Mouse (Mus musculus) frontal cortex, postnatal 14 days (tissue): ENCODE results near the gene Slc44a3.

Source experiments
- DNase-seq, 2 experiments: peaks; one replicate each; pipeline ENCODE4 v3.0.0; 2022; ENCODE audit warnings: low spot score in 2 of 2

The Slc44a3 gene

DNA sequence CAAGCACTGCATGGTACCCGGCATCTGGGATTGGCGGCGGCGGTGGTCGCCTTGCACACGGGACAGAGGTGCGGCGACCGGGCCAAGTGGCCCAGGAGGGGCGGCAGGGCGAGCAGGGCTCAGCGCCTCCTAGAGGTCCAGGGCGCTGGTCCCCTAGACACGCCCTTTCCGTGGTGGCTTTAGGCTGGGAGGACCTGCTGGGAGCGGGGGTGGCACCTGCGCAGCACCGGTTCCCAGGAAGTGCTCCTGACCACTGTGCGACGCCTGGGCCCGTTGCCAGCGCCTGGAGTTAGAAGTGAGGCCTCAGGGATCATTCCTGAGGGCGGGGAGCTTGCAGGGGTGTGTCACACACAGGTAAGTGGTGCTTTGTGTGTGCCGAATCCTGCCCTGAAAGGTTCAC is at the start of gene Slc44a3:
Gene Slc44a3 (minus strand): TSS at position 229 of the 400 bp plus-strand sequence.
- DNase-seq, result no peak

DNA sequence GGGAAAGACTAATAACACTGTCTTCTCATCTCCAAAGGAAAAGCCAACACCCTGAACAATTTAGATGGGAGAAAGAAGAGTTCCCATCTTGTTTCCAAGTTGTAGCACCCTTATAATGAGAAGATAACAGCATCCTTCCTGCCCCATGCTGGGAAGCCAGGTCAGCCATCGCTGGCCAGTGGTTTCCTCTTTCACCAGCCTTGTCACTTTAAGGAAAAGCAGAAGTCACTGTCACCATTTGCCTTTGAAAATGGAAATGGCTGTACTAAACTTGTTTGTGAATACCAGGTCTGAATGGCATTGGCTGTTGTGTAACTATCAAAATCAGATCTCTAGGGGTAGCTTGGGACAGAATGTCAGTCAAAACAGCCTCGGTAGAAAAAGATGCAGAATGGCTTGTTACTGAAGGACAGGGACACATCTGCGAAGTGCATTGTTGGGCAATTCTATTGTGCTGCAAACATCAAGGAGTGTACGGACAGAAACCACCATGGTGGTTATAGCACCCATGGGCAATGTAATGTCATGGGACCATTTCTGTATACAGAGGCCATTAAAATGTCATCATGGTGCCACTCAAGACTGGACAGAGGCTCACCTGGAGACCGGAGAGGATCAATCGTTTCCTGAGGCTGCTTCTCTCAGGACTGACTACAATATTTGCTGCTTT is 47.8 kb upstream of the Slc44a3 start:
- no peak for DNase-seq

- no peak for DNase-seq
Measured at GRCm38 (mm10) chr3:121579402-121579801, 47.2 kb upstream of the Slc44a3 start.

DNA sequence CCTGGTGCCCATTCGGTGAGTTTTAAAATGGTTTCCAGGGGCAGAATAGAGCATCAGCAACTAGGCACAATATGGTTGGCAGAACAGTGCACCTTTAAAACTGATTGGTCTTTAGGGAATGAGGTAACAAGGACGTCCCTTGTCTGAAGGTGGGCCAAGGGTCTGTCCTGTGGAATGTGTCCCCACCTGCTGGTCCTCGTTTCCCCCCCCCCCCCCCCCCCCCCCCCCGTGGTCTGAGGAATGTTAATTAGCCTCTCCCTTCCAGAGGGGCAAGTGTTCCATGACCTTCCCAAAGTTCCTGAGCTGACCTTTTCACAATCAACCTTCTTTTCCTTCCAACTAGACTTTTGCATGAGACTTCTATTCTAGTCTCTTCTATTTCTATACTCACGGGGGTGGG is 46.5 kb upstream of the Slc44a3 start:
- DNase-seq, result no peak

GRCm38 (mm10) chr3:121577641-121578040 is 45.4 kb upstream of the Slc44a3 start:
- no peak for DNase-seq

DNA sequence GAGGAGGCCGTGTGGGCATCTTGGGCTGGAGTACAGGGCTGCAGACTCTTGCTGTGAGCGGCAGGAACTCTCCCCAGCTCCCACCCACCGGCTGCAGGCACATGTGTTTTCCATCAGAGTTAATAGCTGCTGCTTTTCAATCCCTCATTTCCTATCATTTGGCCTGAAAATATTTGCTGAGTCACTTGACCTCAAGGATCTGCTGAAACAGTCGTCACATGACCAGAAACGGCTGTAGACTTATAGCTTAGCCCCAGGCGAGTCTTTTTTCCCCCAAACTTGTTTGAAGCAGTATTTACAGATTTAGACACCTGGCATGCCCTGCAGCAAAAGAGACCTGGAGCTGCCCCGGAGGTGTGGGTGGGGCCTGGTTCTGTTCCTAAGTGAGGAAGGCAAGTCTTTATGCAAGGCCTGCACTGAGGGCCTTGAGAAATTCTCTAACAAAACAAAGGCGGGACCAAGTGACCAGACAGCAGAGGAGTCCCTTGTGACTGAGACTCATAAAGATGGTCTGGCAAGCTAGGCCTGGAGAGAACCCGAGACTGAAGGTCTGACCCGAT is 44.9 kb upstream of the Slc44a3 start:
- no peak for DNase-seq

DNA sequence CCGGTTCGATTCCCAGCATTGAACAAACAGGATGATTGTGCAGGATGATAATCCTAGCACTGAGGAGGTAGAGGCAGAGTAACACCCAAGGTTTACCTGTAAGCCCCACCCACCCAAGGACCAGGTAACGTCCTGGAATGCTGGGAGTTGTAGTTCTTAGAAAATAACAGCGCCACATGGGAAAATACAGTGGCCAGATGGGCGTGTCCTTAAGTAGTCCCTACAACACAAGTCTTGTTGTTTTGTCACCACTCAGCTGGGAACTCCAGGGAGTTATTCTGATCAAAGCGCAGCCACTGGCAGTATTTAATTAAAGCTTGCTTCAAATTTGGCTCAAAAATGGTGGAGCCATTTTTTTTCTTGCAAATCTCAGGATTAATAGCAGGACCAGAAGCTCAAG is 44.2 kb upstream of the Slc44a3 start:
- no peak for DNase-seq

DNA sequence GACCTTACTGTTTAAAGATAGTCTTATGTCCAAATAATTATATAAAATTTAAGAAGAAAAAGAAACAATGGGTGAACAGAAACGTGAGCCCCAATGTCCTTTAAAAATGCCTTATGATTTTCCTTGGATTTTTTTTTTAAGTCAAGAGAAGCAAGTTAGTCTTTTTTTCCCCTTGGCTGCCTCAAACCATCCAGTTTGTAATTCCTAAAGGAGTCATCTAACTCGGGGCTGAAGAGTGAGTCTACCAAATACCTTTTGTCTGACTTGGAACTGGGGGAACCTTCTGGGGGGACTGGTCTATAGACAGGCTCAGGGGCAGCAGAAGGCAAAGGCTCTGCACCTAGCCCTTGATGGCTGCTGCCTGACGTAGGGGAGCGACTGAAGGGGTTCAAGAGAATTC is 42.2 kb upstream of the Slc44a3 start:
- no peak for DNase-seq

DNA sequence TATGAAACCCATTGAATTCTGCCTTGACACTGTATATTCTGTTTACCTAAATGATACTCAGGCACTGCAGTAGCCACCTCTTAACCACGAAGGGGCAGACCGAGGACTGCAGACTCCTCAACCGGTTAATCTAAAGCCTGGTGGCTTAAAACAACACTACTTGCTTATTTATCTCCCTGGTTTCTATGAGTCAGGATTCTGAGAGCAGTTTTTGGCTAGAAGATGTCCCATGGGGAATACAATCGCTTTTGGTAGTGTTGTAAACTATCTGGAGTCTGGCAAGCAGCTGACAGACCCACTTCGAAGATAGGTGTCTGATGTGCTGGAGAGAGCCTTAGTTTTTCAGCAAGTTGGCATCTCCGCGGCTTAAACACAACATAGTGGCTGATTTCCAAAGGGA is 41.7 kb upstream of the Slc44a3 start:
- DNase-seq, result no peak

DNA sequence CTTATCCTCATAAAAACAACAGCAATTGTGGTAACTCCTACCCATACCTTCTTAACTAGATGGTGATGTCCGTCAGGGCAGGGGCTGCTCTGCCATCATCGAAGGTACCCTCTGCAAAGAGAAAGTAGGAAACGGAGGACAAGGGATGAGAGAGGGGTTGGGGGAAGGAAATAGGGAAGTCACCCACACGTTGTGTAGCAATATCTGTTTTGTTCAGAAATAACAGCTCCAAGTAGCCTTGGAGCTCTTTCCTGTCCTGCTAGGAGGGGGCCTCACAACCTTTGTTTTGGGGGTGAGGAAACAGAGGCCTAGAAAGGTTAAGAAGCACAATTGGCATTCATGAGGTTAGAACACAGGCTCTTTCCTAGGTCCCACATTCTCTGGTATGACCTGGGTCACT is 39.3 kb upstream of the Slc44a3 start:
- DNase-seq, result no peak

- no peak for DNase-seq
Measured at GRCm38 (mm10) chr3:121570623-121571022, 38.4 kb upstream of the Slc44a3 start.

DNA sequence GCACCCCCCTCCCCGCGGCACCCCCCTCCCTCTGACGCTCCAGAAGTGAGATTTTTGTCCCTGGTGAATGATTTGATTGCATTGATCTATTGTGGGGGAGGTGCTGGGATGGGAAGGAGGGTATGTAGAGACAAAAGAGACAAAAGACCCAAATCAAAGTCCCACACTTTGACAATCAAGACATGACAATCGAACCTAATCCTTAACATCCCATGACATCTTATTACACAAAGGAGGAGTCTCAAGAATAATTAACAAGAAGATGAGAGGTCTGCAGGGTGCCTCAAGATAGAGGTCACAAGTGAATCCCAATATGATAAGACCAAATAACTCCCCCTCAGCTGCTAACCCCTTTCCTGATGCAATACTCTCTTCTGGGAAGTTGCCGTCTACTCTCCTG is 37.6 kb upstream of the Slc44a3 start:
- DNase-seq, result no peak

DNA sequence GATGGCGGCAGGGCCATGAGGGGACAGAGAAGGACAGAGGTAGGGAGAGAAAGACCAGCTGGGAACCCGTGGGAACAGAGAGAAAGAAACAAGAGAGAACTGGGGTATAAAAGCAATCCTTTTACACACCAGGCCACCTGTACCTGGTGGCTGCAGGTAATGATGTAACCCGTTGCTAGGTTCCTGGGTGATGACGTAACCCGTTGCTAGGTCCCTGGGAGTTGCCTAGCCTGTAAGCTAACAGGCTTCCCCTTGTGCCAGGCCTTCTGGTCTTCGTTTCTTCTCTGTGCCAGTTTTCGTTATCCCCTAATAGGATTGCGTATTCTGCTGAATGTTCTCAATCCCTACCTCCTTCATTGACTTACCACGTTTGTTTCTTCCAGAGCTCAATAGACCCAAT is 36.8 kb upstream of the Slc44a3 start:
- DNase-seq, result no peak

DNA sequence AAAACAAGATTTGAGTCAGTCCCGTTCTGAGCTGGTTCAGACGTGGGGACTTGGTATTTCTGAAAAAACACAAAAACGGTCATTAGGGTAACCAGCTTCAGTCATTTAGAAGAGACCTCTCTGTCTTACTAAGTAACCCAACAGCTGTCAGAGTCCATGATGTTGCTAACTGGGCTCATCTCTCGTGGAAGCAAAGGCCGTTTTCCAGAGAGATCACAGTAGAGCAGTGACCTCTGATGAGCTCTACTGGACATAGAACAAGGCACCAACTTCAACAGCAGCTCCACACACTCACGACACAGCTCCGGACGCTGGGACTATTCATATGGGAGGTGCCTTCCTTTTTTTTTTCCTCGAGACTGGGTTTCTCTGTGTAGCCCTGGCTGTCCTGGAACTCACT is 35.7 kb upstream of the Slc44a3 start:
- no peak for DNase-seq

DNA sequence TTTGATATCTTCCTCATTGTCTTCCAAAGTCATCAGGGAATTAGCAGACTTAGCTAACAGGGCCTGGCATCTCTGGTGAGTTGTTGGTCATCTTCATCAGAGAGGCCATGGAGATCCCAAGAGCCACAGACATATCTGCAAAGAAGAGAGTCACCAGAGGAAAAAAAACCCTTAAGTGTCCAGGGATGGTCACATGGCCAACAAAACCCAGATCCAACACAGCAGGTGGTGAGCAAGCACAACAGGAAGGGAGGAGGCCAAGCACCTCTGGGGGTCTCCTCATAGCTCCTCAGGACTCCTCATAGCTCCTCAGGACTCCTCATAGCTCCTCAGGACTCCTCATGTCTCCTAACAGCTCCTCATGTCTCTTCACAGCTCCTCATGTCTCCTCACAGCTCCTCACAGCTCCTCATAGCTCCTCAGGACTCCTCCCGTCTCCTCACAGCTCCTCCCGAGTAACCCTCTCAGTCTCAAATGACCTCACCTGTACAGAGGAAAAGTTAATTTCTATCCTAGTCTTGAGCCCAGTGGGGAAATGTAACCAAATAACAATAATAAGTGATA is 35.2 kb upstream of the Slc44a3 start:
- DNase-seq, result no peak

DNA sequence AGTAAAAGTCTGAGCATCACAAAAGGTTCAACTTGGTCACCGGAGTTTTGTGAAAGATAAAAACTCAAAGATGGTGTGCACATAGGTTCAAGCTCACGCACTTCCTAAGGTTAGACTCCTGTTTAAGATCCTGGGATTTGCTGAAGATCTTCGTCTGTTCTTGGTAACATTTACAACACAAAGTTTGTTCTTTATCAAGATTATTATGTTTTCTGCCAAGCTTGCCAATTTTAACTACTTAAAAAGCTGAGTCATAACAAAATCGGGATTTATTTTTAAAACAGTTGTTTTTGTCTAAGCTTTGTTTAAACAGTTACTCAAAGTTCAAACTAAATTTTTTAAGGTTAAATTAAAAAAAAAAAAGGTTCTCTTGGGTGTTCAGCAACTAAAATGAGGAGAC is 34.7 kb upstream of the Slc44a3 start:
- no peak for DNase-seq

GRCm38 (mm10) chr3:121561803-121562202 is 29.6 kb upstream of the Slc44a3 start:
- no peak for DNase-seq

- DNase-seq, result no peak
Measured at GRCm38 (mm10) chr3:121560115-121560865, 28.1 kb upstream of the Slc44a3 start.

- no peak for DNase-seq
Measured at GRCm38 (mm10) chr3:121559406-121560114, 27.4 kb upstream of the Slc44a3 start.

DNA sequence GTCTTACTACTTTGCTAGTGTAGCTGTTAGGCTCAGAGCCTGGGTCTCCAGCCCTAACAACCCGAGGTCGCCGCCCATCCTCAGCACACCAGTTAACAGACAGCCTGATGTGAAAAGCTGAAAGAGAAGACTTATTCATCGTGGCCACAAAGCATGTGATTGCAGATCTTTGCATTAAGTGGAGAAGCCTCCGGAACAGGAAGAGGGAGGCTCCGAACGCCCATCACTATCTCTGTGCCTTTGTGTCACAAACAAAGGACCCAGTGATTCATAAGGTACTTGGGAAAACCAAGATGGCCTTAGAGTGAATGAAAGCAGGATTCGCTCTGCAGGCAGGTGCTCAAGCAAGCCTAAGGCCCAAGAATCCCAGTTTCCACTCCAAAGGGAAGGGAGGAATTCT is 26.7 kb upstream of the Slc44a3 start:
- no peak for DNase-seq

DNA sequence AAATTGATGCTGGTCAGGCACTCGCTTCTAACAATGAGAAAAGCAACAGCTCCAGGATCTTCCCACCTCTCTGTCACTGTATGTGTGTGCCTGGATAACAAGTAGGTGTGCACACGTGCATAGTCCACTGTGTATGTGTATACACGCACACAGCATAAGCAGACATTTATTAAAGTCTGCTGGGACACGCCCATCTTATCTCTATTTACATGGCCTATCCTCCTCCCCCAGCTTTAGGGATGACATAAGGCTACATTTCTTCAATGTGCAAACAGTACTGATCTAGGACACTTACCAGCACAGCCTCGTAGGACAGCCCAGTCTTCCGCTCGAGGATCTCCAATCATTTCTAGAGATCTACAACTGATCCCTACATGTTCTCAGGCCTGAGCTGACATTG is 24.1 kb upstream of the Slc44a3 start:
- DNase-seq, result no peak

DNA sequence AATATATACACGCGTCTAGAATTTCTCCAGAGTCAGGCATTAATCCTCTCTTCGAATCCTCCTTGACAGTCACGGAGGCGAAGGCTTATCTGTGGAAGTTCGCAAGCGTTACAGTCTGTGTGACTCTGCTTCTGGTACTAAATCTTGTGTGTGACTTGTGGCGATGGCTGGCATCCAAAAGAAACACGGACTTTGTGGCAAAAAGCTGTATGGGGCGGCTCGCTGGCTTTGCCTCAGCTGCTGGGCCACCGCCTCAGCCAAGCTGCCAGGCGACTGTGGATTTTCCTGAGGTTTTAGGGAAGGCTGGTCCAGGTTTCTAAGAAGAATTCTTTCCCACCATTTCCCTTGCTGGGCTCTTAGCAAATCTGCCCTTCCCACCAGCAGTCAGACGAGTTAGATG is 21.1 kb upstream of the Slc44a3 start:
- no peak for DNase-seq
